Mouse (Mus musculus): Measurements from ENCODE around the gene Rln3.

Gene Rln3

DNA sequence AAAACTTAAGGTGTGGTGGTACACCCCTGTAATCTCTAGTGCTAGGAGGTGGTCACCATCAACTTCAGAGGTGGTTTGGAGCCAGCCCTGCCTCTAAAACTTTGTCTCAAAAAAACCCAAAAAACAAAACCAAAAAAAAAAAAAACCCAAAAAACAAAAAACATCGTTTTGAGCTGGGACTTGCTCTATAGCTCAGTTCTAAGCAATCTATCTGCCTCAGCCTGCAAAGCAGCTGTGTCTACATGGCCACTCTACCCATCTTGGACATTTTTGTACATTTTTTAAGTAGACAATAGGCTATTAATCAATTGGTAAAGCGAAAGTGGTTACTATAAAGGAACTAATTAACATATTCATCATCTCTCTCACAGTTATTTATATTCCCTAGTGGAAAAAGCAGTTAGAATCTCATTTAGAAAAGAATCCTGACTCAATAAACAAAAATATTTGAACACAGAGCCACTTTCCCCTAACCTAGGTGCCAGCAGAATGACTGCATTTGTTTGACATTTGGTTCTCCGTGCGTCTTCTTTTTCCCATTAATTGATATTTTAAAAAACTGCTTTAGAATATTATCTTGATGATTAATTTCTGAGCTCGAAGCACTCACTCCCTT lies 20.8 kb upstream of the Rln3 start:
- no peak for DNase-seq (ENCODE audit: low read depth, low spot score)

DNA sequence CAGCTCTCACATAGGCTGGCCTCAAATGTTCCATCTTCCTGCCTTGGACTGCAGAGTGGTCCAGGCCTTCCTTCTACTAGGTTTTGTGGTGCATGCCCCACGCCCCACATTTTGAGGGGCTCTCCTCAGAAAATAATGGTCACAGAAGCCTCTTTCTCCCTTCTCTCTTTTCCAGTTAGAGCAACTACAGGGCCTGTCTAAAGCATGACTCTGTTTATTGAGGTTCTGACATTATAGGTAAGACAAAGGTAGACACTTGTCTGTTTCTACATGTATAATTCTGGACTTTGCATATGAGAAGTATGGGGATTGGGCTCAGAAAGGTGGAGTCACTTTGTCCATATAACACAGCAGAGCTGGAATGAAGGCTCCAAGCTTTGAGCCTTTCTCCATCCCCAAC lies 20.2 kb upstream of the Rln3 start, which contains the start of gene Gm10643:
Gene Gm10643 (minus strand): TSS at position 101 of the 400 bp plus-strand sequence.
- DNase-seq (ENCODE audit: low read depth, low spot score), result no peak

DNA sequence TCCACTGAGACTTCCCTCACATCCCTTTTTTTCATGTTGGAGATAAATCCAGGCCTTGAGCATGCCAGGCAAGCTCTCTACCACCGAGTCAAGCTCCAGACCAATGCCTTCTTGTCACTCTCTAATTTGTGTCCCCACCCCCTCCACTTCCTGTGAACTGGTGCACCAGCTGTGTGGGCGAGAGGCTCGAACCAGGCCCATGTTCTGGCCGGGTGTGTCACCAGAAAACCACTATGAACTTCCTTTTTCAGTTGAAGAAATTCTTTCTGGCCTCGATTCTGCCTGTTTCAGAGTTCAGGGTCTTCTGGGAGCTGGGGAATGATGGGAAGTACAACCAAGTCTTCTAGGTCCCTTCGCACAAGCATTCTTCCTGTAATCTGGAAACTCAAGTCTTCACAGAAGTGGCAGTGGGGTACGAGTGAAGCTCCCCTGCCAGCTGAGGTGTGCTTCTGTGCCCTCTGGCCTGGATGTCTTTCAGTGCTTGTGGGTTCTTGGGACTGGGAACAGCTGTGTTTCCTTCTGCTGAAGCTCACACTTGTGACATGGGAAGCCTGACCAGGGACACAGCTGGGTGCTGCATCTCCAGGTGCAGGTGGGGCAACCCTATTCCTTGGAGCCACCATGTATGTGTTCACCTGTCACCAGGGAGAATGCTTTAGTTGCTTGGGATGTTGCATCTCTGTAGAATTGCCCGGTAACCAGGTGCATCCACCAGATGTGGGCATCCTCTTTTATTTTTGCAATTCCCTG lies 19.2 kb upstream of the Rln3 start:
- no peak for DNase-seq (ENCODE audit: low read depth, low spot score)

DNA sequence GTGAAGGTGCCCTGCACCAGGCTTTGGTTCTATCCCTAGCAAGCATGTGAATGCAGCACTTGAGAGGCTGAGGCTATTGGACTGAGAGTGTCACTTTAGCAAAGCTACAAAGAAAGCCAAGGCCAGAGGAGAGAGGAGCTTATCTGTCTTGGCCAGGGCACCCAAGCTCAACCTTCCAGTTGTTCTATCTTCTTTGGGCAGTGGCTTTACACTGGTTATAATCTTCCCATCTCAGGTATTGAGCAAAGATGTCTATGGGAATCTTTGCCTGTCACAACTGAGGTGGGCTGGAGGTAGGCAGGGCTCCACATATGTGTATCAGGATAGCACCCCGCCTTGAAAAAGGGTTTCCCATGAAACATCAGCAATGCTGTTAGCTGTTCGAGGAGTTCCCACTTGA lies 15.4 kb upstream of the Rln3 start:
- no peak for DNase-seq (ENCODE audit: low read depth, low spot score)

DNA sequence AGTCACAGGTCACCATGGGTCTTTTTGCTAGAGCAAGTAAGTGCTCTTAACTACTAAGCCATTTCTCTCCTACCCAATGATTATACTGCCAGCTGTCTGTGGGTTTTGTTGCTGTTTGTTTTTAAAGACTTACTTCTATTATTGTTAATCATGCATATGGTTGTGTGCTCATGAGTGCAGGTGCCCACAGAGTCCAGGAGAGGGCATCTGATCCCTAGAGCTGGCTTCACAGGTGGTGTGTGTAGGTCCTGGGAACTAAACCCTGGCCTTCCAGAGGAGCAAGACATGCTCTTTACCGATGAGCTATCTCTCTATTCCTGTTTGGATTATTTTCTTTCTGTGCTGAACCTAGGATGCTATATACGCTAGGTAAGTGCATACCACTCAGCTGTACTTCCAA lies 14.4 kb upstream of the Rln3 start:
- no peak for DNase-seq (ENCODE audit: low read depth, low spot score)

DNA sequence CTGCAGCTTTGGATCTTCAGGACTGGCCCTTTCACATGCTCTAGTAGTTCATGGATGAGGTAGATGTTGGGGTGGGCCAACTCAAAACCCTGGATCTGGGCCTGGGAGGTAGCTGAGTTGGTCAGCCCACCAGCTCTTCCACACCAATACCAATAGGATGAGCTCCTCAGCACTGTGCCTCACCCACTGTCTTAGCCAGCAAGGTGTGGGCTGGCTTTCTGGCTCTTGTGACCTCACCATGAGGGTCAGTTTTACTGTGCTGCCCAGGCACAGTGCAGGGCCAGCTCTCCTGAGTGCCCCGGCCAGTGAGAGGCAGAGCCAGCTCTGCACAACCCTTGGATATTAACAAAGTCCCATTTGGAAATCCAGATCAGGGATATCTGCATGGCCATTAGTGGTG lies 13.0 kb upstream of the Rln3 start:
- DNase-seq (ENCODE audit: low read depth, low spot score), result no peak

DNA sequence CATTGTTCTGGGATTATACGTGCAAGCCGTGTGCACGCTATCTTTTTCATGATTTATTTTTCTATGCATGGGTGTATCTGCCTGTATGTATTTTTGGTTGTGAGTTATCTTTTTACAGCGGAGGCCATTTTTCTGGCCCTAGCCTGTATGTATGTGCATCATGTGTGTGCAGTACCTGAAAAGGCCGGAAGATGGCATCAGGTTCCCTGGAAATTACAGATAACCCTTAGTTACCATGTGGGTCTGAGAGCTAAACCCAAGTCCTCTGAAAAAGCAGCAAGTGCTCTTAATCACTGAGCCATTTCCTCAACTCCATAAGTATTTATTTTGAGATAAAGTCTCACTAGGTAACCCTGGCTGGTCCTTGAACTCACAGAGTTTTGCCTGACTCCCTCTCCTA lies 8.4 kb upstream of the Rln3 start:
- DNase-seq (ENCODE audit: low read depth, low spot score), result no peak

DNA sequence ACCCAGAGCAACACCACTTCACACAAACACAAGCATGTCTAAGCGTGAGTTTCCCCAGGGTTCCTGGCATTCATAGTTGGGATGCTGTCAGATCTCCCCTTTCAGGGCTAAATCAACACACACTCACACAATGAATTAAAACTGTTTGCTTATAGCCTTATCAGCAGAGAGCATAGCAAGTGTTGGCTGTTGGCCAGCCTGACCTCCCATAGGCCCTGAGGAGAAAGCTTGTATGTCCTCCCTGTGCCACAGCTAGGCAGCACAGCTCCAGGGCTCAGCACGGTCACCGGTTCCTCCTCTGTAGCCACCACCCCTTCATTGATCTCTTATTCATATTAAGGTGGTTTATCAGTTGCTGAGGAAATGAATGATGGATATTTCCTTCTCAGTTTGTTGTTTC lies 7.9 kb upstream of the Rln3 start:
- no peak for DNase-seq (ENCODE audit: low read depth, low spot score)

DNA sequence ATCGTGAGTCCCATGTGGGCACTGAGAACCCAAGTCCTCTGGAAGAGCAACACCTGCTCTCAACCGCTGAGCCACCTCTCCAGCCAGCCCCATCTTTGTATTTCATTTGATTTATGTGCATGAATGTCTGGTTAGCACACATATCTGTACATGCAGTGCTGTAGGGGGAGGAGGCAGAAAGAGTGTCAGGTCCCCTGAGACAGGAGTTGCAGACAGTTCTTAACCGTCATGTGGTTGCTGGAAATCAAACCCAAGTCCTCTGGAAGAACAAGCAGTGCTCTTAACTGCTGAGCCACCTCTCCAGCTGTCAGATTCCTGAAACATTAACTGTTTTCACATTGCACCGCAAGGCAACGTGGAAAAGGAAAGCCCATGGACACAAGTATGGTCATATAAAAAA lies 3.4 kb upstream of the Rln3 start:
- no peak for DNase-seq (ENCODE audit: low read depth, low spot score)

DNA sequence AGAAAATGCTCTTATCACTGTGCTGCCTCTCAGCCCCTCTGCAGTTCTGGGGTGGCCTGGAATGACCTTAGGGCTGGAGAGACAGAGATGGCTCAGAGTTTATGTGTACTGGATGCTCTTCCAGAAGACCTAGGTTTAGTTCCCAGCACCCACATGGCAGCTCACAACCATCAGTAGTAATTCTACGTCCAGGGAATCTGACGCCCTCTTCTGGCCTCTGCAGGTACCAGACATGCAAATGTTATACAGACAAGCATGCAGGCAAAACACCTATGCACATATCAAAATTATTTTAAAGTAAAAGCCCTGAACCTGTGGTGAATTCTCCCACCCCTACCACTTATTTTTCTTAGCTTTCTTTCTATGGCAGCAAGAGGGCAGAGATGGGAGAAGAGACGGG lies 1.7 kb upstream of the Rln3 start:
- DNase-seq (ENCODE audit: low read depth, low spot score), result no peak

DNA sequence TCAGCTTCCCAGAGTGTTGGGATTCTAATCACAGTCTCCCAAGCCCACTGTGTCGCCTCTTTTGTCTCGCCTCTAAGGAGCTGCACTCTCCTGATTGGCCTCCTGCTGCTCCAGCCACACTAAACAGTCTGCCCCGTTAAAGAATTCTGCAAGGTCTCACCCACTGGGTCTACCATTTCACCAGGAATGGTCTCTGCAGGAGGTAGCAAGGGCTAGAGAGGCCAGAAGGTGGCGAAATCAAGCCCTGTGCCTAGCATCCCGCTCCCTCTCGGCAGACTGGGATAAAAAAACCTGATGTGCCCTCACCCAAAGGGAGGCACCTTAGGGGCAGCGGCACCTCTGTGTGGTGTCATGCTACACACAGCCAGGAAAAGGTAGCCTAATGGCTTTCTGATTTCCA lies 697 bp downstream of the Rln3 start:
- no peak for DNase-seq (ENCODE audit: low read depth, low spot score)

DNA sequence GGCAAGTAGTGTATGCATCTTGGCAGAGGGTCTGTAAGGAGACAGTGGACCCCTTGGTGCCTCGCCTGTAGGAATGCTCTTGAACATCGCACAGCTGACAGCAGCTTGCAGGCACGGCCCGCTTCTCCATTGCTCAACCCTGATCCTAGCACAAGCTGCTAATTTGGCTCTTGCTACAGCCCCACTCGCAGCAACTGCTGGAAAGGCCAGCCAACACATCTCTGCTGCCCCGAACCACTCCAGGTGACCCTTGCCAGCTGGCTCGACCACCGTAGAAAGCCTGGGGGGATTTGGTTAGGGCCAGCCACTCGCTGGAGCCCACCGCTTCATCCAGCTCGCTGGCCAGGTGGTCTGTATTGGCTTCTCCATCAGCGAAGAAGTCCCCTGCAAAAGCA lies 1.9 kb downstream of the Rln3 start:
- no peak for DNase-seq (ENCODE audit: low read depth, low spot score)

DNA sequence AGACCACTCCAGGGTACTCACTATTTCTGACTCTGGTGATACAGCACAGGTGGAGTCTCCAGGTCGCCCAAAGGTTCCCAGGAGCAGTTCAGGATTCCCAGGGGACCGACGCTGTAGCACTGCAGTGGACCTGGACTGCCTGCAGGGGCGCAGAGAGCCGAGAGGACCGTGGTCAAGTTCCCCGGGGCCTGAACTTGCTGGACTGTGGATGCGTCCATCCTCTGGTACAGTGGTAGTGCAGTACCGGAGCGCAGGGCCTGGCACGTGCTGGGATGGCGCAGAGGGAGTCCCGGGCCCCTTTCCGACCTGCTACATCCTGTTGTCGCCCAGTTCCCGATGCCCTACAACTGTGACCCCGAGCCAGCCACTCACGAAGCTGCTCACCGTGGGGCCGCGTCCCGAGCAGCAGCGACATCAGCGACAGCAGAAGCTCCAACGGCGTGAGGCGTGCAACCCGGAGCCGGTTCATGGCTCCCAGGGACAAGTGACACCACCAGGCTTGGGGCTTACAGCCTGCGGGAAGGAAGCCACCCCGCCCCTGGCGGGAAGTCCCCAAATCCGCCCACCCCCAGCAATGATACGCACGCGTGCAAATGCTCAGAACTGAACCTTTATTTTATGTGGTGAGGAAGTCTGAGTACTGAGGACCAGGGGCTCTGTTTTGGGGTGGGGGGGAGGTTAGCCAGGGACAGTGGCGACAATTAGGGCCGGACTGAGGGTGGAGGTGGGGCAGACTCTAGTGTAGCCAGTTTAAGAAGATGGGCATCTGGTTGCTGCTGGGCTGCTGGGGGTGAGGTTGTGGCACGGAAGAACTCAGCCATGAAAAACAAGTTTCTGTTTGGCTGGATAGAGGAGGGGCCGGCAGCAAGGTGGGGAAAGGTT lies 2.5 kb downstream of the Rln3 start, which contains the start of gene Il27ra:
Gene Il27ra (minus strand): TSS at position 524 of the 882 bp plus-strand sequence.
- peak; percentile 57 for DNase-seq (ENCODE audit: low read depth, low spot score)

DNA sequence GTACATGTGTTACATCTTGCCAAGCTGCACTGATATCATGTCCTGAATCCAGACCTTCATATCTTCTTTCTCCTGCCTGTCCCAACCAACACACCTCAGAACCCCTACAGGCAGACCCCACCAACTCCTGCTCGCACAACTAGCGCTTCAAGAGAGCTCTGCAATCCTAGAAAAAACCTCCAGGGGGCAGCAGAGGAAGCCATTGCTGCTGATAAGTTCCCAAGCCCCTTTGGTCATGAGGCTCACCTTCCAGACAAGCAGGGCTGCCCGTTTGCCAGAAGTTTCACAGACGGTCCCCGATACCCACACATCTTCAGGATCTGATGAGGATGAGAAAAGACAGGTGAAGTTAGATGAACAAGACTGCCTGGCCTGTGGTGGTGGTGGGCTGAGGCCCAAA lies 5.8 kb downstream of the Rln3 start:
- DNase-seq (ENCODE audit: low read depth, low spot score), result peak; percentile 65

DNA sequence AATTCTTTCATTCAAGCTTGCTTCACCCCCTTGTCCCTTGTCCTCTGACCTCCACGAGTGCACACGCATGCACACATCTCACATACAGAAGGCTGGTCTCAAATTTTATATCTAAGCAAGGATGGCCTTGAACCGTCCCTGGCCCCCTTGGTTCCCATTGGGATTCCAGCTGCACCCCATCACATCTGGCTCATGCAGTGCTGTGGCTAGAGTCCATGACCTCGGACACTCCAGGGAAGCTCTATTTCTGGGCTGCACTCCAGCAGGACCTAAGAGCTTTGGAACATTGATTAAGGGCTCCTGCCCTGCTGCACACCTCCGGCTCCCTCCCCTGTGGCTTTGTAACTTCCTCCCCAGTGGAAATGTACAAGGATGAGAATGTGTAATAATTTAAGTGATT lies 6.8 kb downstream of the Rln3 start:
- DNase-seq (ENCODE audit: low read depth, low spot score), result no peak

DNA sequence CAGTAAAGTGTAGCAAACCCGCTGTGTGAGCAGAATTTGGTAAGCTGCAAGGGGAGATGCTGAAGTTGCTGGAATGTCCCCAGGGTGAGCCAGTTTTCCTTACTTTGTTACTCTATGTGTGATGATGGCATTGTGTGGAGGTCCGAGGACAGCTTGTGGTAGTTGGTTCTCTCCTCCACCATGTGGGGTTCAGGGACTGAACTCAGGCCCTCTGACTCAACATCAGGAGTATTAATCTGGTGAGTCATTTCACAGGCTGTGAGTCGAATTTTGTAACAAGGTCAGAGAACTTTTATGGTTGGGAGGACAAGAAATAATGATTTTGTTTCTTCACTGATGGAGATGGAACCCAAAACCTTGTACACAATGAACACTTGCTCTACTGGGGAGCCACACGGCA lies 12.0 kb downstream of the Rln3 start:
- no peak for DNase-seq (ENCODE audit: low read depth, low spot score)

DNA sequence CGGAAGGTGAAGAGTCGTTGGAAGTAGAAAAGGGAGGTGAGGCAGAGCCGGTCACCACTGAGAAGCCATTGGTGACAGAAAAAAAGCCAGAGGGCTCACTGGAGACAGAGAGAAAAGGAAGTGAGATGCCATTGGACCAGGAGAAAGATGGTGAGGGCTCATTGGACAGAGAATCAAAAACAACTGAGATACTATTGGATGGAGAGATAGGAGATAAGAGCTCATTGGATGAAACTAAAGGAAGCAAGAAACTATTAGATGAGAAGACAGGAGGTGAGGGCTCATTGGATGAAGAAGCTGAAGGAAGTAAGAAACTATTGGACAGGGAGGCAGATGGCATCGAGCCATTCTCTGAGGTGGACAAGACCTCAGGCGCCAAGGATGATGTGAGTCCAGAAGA lies 15.5 kb downstream of the Rln3 start:
- no peak for DNase-seq (ENCODE audit: low read depth, low spot score)

DNA sequence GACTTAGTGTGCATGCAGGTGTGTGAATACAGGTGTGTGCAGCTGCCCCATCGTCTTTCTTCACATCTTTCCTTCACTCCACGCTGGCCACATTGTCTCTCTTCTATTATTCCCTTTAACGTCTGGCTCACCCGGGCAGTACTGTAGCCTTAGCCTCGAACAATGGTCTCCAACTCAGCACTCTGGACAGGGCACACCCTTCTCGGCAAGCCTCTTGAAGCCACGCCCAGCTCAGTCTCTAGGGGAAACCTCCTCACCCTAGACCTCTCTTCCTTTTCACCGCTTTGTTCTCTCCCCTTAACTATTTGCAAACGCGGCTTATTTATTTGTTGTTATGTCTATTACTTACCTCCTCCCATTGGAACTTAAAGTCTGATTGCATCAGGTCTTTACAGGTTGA lies 17.4 kb downstream of the Rln3 start:
- DNase-seq (ENCODE audit: low read depth, low spot score), result no peak

DNA sequence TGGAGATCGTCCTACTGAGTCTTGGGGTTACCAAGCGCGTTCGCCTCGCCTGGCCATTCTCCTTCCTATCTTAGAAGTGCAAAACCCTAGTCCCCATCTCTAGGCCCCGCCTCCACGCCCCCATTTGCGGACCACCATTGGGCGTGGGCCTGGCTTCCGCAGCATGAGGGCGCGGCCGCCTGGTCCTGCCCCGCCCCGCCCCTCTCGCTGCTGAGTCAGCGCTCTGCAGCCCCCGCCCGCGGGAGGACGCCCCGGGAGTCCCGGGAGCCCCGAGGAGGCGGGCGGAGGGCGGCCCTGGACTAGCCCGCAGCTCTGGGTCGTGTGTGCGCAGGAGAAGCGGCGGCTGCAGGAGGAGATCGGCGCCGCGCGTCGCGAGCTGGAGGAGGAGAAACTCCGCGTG lies 18.9 kb downstream of the Rln3 start:
- no peak for DNase-seq (ENCODE audit: low read depth, low spot score)

DNA sequence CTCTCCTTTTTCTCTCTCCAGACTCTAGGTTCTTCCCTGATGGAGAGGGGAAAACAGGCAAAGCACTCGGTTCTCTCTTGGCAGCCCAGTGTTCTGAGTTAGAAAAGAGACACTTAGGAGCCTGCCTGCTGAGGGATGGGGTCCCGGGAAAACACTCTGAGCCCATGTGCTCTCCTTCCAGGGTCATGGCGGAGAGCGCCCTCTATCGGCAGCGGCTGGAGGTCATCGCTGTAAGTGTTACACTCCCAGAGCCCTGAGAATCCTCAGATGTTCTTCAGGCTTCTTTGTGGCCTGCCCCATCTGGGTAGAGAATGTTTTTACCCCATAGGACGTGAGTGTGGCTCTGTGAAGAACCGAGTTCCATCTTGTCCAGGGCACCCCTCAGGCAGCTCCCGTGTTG lies 20.6 kb downstream of the Rln3 start:
- DNase-seq (ENCODE audit: low read depth, low spot score), result no peak

DNA sequence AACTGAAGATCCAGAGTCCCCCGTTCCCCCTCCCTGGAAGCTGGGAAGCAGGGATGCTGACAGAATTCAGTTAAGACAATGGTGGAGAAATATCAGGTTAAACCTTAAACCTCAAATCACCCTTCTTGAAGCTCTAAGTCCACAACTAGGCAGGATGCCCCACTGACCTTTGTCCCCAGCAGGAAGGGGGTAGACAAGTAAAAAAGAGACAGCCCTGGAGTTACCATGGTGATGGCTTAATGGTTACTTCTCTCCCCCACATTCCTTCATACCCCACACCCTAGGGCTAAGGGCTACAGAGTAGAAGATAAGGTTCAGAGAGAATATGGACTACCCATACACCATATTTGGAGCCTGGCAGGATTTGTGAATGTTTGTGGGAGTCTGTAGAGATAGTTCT lies 21.2 kb downstream of the Rln3 start:
- DNase-seq (ENCODE audit: low read depth, low spot score), result no peak

DNA sequence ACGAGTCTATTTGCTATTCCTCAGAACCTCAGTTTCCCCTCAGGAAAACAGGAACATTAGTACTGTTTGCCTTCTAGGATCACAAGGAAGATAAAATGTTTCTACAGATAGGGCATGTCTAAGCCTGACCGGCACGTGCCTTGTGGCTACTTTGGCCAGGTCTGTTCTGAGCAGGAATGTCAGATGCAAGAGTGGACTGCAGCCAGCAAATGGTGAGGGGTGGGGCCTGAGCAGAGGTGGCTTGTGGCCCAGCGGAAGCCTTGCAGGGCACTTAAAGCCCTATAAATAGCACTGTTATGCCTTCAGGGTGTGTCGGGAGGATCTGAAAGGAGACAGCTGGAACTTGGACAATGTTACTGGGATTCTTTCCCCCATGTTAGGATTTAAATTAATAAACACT lies 21.7 kb downstream of the Rln3 start:
- peak; percentile 71 for DNase-seq (ENCODE audit: low read depth, low spot score)

DNA sequence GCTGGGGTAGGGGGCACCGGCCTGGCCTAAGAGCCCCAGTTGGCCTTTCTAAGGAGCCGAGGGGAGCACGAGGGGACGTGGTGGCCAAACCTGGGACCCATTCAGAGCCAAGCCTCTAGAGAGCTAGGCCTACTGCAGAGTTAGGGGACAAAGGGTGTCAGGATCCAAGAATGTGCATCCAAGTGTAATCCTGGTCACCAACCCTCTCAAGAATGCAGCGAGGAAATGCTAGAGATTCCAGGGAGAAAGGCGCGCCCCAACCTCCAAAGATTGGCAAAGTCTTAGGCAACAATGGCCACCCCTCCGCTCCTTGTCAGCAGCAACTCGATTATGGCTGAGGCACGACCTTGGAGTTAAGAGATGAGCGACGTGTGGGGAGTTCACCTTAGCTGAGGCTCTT lies 23.2 kb downstream of the Rln3 start:
- DNase-seq (ENCODE audit: low read depth, low spot score), result no peak
